Mouse (Mus musculus): Measurements from ENCODE around the gene Nyx.

GRCm38 (mm10) chrX:13479570-13479969, 13.7 kb downstream of the Nyx start:
- no peak for TF ChIP-seq CTCF (IDR thresholded peaks at IDR 0.05; ENCODE audit: extremely low read depth, insufficient read depth, low read length)
- TF ChIP-seq POLR2A (IDR thresholded peaks at IDR 0.05; ENCODE audit: extremely low read depth, insufficient read depth, low read length), result no peak
